Mouse (Mus musculus): Measurements from ENCODE around the gene Chmp2b. TPM values are rescaled to one million over a fixed set of nuclear protein-coding genes. Genes with fewer than 3 reads are reported as not detected.

The Chmp2b gene
- total RNA-seq (2014; fragmentation: Nextera tagmentation) (42.5 and 45.7 TPM in 2 replicates), total RNA-seq (2017) (38.2 and 46.5 TPM in 2 replicates), polyA plus RNA-seq (2012) (23.8 and 27.1 TPM in 2 replicates)

DNA sequence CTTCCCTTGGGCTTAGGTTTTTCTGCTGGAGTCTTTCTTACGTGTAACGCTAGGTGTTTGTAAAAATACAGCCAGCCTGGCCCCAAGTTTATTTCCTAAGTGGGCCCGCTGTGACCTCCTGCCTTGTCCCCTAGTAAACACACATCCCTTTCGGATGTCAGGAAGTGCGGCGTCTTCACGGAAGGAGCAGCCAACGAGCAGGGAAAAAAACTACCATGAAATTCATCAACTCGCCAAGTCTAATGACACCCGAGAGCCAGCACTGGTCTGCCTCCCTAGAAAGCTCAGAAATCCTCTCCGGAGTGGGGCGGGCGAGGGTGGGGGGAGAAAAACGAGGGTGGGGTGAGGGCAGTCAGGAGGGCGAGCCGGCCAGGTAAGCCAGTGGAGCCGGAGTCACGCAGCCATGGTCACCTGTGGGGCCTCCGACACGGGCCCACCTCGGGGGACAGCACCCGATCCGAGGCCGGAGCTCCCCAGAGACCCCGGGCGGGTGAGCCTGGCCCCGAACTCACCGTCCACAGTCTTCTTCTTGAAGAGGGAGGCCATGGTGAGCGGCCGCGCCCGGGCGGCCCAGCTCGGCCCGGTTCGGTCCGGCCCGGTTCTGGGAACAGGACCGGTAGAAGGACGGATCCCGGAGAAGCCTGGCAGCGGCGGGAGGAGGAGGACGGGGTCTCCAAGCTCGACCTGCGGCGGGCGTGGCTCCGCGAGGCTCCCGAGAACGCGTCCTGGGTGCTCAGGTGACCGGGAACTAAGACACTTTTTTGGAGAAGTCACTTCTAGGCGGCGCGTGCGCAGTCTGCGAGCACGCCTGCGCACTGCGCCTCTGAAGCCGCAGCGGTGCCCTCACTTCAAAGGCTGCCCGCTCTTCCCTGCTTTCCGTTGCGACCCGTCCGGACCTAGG is at the start of gene Chmp2b:
TSS of gene Chmp2b (minus strand) at position 764 of the 901 bp plus-strand sequence.
- DNase-seq (ENCODE audit: low spot score) (peak; percentile 82), ATAC-seq (ENCODE audit: extremely low read depth, insufficient number of reproducible peaks, low FRiP score, poor library complexity, severe bottlenecking) (peak; percentile 79)
- H3K36me3 ChIP-seq (replicated peaks): peaks cover 16% of the 10 kb centered on the region
- no peaks in the 10 kb centered on the region for H3K9me3 ChIP-seq (replicated peaks)
- H3K27me3 ChIP-seq (ENCODE audit: insufficient read depth, low read length): no peaks in the 10 kb centered on the region
- H3K4me3 ChIP-seq (ENCODE audit: low read depth, low read length): peak within 1 kb of the TSS; percentile 89
- H3K4me1 ChIP-seq (ENCODE audit: insufficient read depth, low read depth, low read length): peaks cover 21% of the 10 kb centered on the region
- no peak for TF ChIP-seq GATA1 (IDR thresholded peaks at IDR 0.05; ENCODE audit: borderline replicate concordance, low read length)
- no peak for TF ChIP-seq GATA2 (IDR thresholded peaks at IDR 0.05; ENCODE audit: borderline replicate concordance, low read depth, low read length)
- no peak for TF ChIP-seq POLR2AphosphoS5 (IDR thresholded peaks at IDR 0.05; ENCODE audit: insufficient replicate concordance, low read depth, low read length)
- TF ChIP-seq TAL1 (conservative IDR thresholded peaks at IDR 0.05; ENCODE audit: low read depth, low read length): no peak
- TF ChIP-seq CTCF (IDR thresholded peaks at IDR 0.05; ENCODE audit: low read depth, low read length): no peak

DNA sequence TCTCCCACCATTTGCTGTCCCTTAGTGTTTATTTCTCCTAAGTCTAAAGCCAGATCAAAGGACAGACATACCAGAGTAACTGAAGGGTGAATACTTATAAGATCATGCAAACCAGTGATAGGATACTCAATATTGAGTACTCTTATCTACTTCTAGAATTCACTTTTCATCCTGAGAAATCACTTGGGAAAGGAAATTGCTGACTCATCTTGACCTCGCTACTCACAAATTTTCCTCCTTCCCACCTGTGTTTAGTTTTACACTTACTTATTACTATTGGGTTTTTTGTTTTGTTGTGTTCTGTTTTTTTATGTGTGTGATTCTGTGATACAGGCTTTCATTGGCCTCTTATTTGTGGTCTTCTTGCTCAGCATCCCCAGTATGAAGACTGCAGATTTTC is 49.2 kb upstream of the Chmp2b start:
- Histone ChIP-seq H3K27me3 (ENCODE audit: insufficient read depth, low read length) (no peaks in the 10 kb centered on the region), H3K36me3 (replicated peaks) (no peaks in the 10 kb centered on the region), H3K4me3 (ENCODE audit: low read depth, low read length) (no peak overlapping the region), H3K9me3 (replicated peaks) (no peaks in the 10 kb centered on the region), H3K4me1 (ENCODE audit: insufficient read depth, low read depth, low read length) (no peaks in the 10 kb centered on the region)
- TF ChIP-seq GATA2 (IDR thresholded peaks at IDR 0.05; ENCODE audit: borderline replicate concordance, low read depth, low read length) (no peak), GATA1 (IDR thresholded peaks at IDR 0.05; ENCODE audit: borderline replicate concordance, low read length) (no peak), CTCF (IDR thresholded peaks at IDR 0.05; ENCODE audit: low read depth, low read length) (no peak), POLR2AphosphoS5 (IDR thresholded peaks at IDR 0.05; ENCODE audit: insufficient replicate concordance, low read depth, low read length) (no peak), TAL1 (conservative IDR thresholded peaks at IDR 0.05; ENCODE audit: low read depth, low read length) (no peak)
- ATAC-seq (ENCODE audit: extremely low read depth, insufficient number of reproducible peaks, low FRiP score, poor library complexity, severe bottlenecking) (no peak), DNase-seq (ENCODE audit: low spot score) (no peak)

DNA sequence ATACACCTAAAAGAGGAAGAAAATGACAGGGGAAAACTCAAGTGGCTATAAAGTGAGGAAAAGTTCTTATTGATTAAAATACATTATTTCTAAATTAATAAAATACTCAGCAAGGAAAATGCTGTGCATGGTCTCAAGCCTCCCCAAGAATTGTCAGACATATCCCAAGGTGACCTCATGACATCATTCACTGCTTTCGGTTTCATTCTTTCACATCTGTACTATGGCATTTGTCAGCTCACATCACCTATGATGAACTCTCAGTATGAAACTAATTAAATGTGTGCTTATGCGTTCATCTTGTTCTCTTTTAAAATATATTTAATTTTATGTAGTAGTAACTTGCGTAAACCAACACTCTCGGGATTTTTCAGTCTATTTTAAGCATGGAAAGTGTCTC is 38.3 kb upstream of the Chmp2b start:
- Histone ChIP-seq H3K4me3 (ENCODE audit: low read depth, low read length) (no peak overlapping the region), H3K4me1 (ENCODE audit: insufficient read depth, low read depth, low read length) (no peaks in the 10 kb centered on the region), H3K36me3 (replicated peaks) (no peaks in the 10 kb centered on the region), H3K9me3 (replicated peaks) (no peaks in the 10 kb centered on the region), H3K27me3 (ENCODE audit: insufficient read depth, low read length) (no peaks in the 10 kb centered on the region)
- TF ChIP-seq TAL1 (conservative IDR thresholded peaks at IDR 0.05; ENCODE audit: low read depth, low read length): no peak
- no peak for TF ChIP-seq GATA2 (IDR thresholded peaks at IDR 0.05; ENCODE audit: borderline replicate concordance, low read depth, low read length)
- no peak for TF ChIP-seq GATA1 (IDR thresholded peaks at IDR 0.05; ENCODE audit: borderline replicate concordance, low read length)
- no peak for TF ChIP-seq POLR2AphosphoS5 (IDR thresholded peaks at IDR 0.05; ENCODE audit: insufficient replicate concordance, low read depth, low read length)
- no peak for TF ChIP-seq CTCF (IDR thresholded peaks at IDR 0.05; ENCODE audit: low read depth, low read length)
- DNase-seq (ENCODE audit: low spot score) (no peak), ATAC-seq (ENCODE audit: extremely low read depth, insufficient number of reproducible peaks, low FRiP score, poor library complexity, severe bottlenecking) (no peak)

DNA sequence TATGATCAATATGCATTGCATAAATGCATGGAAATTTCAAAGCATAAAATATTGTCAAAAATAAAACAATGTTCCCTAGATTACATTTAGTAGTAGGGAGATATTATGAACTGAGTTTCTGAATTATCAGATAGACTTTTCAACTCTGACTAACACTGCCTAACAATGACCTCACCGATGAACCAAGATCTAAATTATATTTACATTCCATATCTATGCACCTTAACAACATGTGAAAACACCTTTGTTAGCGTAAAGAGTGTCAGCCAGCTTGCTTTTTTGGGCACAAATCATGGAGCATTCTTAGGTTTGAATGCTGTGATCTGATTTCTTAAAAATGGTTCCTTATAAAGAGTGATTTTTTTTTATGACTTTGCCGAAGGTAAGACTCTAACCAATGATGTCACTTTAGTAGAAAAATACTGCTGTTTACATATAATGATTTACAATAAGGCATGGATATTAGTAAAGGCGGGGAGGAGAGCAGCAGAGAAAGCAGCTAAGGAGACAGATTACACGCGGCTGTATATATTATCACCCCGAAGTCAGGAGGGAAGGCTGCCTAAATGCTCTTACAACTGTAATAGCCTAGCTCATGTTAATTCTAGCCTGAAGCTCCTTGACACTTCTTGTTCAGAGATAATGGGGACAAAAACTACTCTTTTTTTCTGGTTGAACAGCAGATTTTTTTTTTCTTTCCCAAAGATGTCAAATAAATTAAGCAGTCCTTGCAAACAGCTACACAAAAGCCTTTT is 23.8 kb upstream of the Chmp2b start:
- no peak overlapping the region for H3K4me3 ChIP-seq (ENCODE audit: low read depth, low read length)
- no peaks in the 10 kb centered on the region for H3K36me3 ChIP-seq (replicated peaks)
- H3K27me3 ChIP-seq (ENCODE audit: insufficient read depth, low read length): no peaks in the 10 kb centered on the region
- no peaks in the 10 kb centered on the region for H3K9me3 ChIP-seq (replicated peaks)
- ATAC-seq (ENCODE audit: extremely low read depth, insufficient number of reproducible peaks, low FRiP score, poor library complexity, severe bottlenecking): no peak
- DNase-seq (ENCODE audit: low spot score): no peak
- TF ChIP-seq POLR2AphosphoS5 (IDR thresholded peaks at IDR 0.05; ENCODE audit: insufficient replicate concordance, low read depth, low read length) (no peak), GATA2 (IDR thresholded peaks at IDR 0.05; ENCODE audit: borderline replicate concordance, low read depth, low read length) (no peak), CTCF (IDR thresholded peaks at IDR 0.05; ENCODE audit: low read depth, low read length) (no peak), TAL1 (conservative IDR thresholded peaks at IDR 0.05; ENCODE audit: low read depth, low read length) (no peak), GATA1 (IDR thresholded peaks at IDR 0.05; ENCODE audit: borderline replicate concordance, low read length) (no peak)
- H3K4me1 ChIP-seq (ENCODE audit: insufficient read depth, low read depth, low read length): no peaks in the 10 kb centered on the region

DNA sequence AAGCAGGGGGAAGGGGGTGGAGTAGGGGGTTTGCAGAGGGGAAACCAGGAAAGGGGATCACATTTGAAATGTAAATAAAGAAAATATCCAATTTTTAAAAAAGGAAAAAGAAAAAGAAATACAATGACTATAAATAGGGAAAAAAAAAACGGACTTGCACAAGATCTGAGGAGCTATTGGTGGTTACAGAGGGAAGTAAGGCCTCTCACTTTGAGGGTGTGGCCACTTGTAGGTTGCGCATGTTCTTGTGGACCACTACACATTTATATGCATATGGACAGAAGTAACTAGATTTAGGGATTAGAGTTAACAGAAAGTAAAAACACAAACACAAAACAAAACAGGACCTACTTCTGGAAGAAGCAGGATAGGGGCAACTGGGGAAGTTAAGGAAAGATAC is 23.2 kb upstream of the Chmp2b start:
- Histone ChIP-seq H3K36me3 (replicated peaks) (no peaks in the 10 kb centered on the region), H3K4me3 (ENCODE audit: low read depth, low read length) (no peak overlapping the region), H3K4me1 (ENCODE audit: insufficient read depth, low read depth, low read length) (no peaks in the 10 kb centered on the region), H3K9me3 (replicated peaks) (no peaks in the 10 kb centered on the region), H3K27me3 (ENCODE audit: insufficient read depth, low read length) (no peaks in the 10 kb centered on the region)
- DNase-seq (ENCODE audit: low spot score) (no peak), ATAC-seq (ENCODE audit: extremely low read depth, insufficient number of reproducible peaks, low FRiP score, poor library complexity, severe bottlenecking) (no peak)
- TF ChIP-seq GATA2 (IDR thresholded peaks at IDR 0.05; ENCODE audit: borderline replicate concordance, low read depth, low read length): no peak
- TF ChIP-seq POLR2AphosphoS5 (IDR thresholded peaks at IDR 0.05; ENCODE audit: insufficient replicate concordance, low read depth, low read length): no peak
- TF ChIP-seq CTCF (IDR thresholded peaks at IDR 0.05; ENCODE audit: low read depth, low read length): no peak
- TF ChIP-seq GATA1 (IDR thresholded peaks at IDR 0.05; ENCODE audit: borderline replicate concordance, low read length): no peak
- TF ChIP-seq TAL1 (conservative IDR thresholded peaks at IDR 0.05; ENCODE audit: low read depth, low read length): no peak
